Mouse (Mus musculus) inflammation-experienced regulatory T-cells, adult 6 months (primary cell): ENCODE results near the gene Pithd1. TPM values are rescaled to one million over a fixed set of nuclear protein-coding genes. Genes with fewer than 3 reads are reported as not detected.
"Not testable (repeated sequence)": the region's sequence is repeated elsewhere in the genome, so short reads cannot be mapped to it uniquely, and the experiment has no call there.

Experiments
- ATAC-seq: one replicate; pipeline ENCODE4 v1.8.0; 2017
- polyA plus RNA-seq, 3 experiments: library from polyadenylated mRNA; unstranded; fragments of 100-300 nt; shearing (Covaris generic); gene quantifications; one replicate each; pipeline ENCODE4 v1.2.1; 2017

The Pithd1 gene
- polyA plus RNA-seq, 3 experiments from 2014 or later = 8.3 to 16.7 (median 9.8) TPM

GRCm38 (mm10) chr4:135986301-135986942 is 642 bp downstream of the Pithd1 start:
- ATAC-seq = peak; percentile 20

GRCm38 (mm10) chr4:135985769-135986168 is 1.3 kb downstream of the Pithd1 start:
- ATAC-seq = no peak

- ATAC-seq = no peak
Measured at GRCm38 (mm10) chr4:135985193-135985592, 1.9 kb downstream of the Pithd1 start.

GRCm38 (mm10) chr4:135984556-135984955 is 2.5 kb downstream of the Pithd1 start:
- no peak for ATAC-seq

- ATAC-seq = no peak
Measured at GRCm38 (mm10) chr4:135981524-135982063, 5.5 kb downstream of the Pithd1 start.

GRCm38 (mm10) chr4:135980223-135980622 is 6.8 kb downstream of the Pithd1 start:
- ATAC-seq = not testable (repeated sequence)

- ATAC-seq = no peak
Measured at GRCm38 (mm10) chr4:135976146-135976545, 10.9 kb downstream of the Pithd1 start.

GRCm38 (mm10) chr4:135972911-135973811 is 13.9 kb downstream of the Pithd1 start:
- ATAC-seq = peak; percentile 27

- peak; percentile 83 for ATAC-seq
Measured at GRCm38 (mm10) chr4:135972556-135972906, 14.5 kb downstream of the Pithd1 start, which contains the start of gene Lypla2. Gene Lypla2 (minus strand): TSS chr4:135972626.

- peak; percentile 49 for ATAC-seq
Measured at GRCm38 (mm10) chr4:135971805-135972555, 15.1 kb downstream of the Pithd1 start.

GRCm38 (mm10) chr4:135970585-135970984 is 16.5 kb downstream of the Pithd1 start:
- ATAC-seq = no peak

GRCm38 (mm10) chr4:135969070-135969750 is 17.9 kb downstream of the Pithd1 start:
- ATAC-seq = no peak

- no peak for ATAC-seq
Measured at GRCm38 (mm10) chr4:135968271-135968869, 18.7 kb downstream of the Pithd1 start.

- ATAC-seq = no peak
Measured at GRCm38 (mm10) chr4:135967086-135967760, 19.8 kb downstream of the Pithd1 start.

- ATAC-seq = no peak
Measured at GRCm38 (mm10) chr4:135966283-135966682, 20.8 kb downstream of the Pithd1 start.

- no peak for ATAC-seq
Measured at GRCm38 (mm10) chr4:135965113-135965512, 22.0 kb downstream of the Pithd1 start.

GRCm38 (mm10) chr4:135964426-135964825 is 22.6 kb downstream of the Pithd1 start:
- no peak for ATAC-seq

- peak; percentile 85 for ATAC-seq
Measured at GRCm38 (mm10) chr4:135963457-135964193, 23.4 kb downstream of the Pithd1 start, which contains the start of gene Gale. Gene Gale (plus strand): TSS chr4:135963727.

- ATAC-seq = no peak
Measured at GRCm38 (mm10) chr4:135962946-135963345, 24.1 kb downstream of the Pithd1 start.

- no peak for ATAC-seq
Measured at GRCm38 (mm10) chr4:135962198-135962597, 24.9 kb downstream of the Pithd1 start.
